ENCODE assay signal across 9 mouse cellular contexts in the genomic region with DNA sequence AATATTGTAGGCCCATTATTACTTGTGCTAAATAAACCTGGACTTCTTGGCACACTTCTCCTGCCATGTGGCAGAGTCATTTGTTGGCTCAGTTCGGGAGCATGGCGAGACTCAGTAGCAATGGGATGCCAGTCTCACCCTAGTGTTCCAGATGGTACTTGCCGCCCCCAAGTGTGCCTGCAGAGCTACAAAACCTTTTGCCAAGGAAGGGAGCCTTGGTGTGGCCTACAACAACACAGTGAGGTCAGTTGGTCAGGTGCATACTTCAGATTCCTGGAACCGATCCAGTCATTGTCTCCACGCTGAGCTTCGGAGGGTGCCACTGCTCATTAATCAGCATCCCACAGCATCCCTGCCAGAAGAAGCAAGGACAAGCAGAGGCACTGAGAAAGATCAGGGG. TPM values are rescaled to one million over a fixed set of nuclear protein-coding genes. Genes with fewer than 3 reads are reported as not detected.
DNase-seq lines count a peak whose midpoint lies in the region; ATAC-seq and TF ChIP-seq lines count a peak whose summit lies in the region.
"Had no signal": no experiment of that assay in that cellular context is flagged by ENCODE, and none has a peak within 500 bp of the region (broad histone marks: within the 10 kb centered on the region; RNA-seq: fewer than 3 reads in every experiment).

No protein-coding gene starts in this region.

- no peaks in the 10 kb centered on the region for H3K36me3 ChIP-seq in heart, embryonic 11.5 days (ENCODE audit: control insufficient read depth, insufficient read depth, low read length)
- no peaks in the 10 kb centered on the region for H3K36me3 ChIP-seq in heart, embryonic 16.5 days (ENCODE audit: control insufficient read depth, insufficient read depth)

- peak; percentile 63 to 87 for DNase-seq in heart, adult 18-20 months
- peak; percentile 100 for DNase-seq in cerebellum, adult 9-10 months
- peak; percentile 81 to 88 for DNase-seq in layer of hippocampus, adult 2 months (ENCODE audit: low spot score in 2 of 2)
- peak; percentile 49 for DNase-seq in lung, postnatal 14 days
- DNase-seq in testis, postnatal 10 days (ENCODE audit: low spot score), result no peak
- no peak for DNase-seq in MN1 (ENCODE audit: low spot score)

- no peak for ATAC-seq in heart, embryonic 11.5 days (replicated peaks; ENCODE audit: insufficient number of reproducible peaks, low FRiP score, low TSS enrichment)
- 0 out of 2 replicates have a peak, but pooled peaks have one; percentile 25 for ATAC-seq in heart, embryonic 16.5 days (replicated peaks; ENCODE audit: extremely low read depth, insufficient read depth, low FRiP score)

- H3K4me3 ChIP-seq in heart, embryonic 11.5 days (ENCODE audit: low read depth, low read length), result no peak overlapping the region
- no peak overlapping the region for H3K4me3 ChIP-seq in heart, embryonic 16.5 days (ENCODE audit: low read length)
- no peak overlapping the region for H3K4me3 ChIP-seq in layer of hippocampus, adult 2 months
- H3K4me3 ChIP-seq: myocyte had no signal

- H3K4me1 ChIP-seq in heart, embryonic 11.5 days (ENCODE audit: control insufficient read depth, insufficient read depth, low read length), result peaks cover 14% of the 10 kb centered on the region
- H3K4me1 ChIP-seq in heart, embryonic 16.5 days (ENCODE audit: control insufficient read depth, insufficient read depth, low read length), result peaks cover 20% of the 10 kb centered on the region

- no peak overlapping the region for H3K27ac ChIP-seq in heart, embryonic 11.5 days (ENCODE audit: low read depth, low read length)
- peak overlapping the region; percentile 46; the same call in 1 of the 2 replicates for H3K27ac ChIP-seq in heart, embryonic 16.5 days (ENCODE audit: low read length)
- peak overlapping the region; percentile 72 for H3K27ac ChIP-seq in layer of hippocampus, adult 2 months

- WGBS in heart, embryonic 11.5 days (ENCODE audit: insufficient replicate concordance), result 49% methylated on average over 6 of the region's 6 CpGs
- WGBS in heart, embryonic 16.5 days, result 38% methylated on average over 6 of the region's 6 CpGs

- no peak overlapping the region for H3K4me2 ChIP-seq in heart, embryonic 11.5 days
- no peak overlapping the region for H3K4me2 ChIP-seq in heart, embryonic 16.5 days (ENCODE audit: low read depth, low read length)

- no peaks in the 10 kb centered on the region for H3K27me3 ChIP-seq in heart, embryonic 11.5 days (ENCODE audit: control insufficient read depth, insufficient read depth, low read length)
- no peaks in the 10 kb centered on the region for H3K27me3 ChIP-seq in heart, embryonic 16.5 days (ENCODE audit: control insufficient read depth, insufficient read depth, low read length)

- H3K9me3 ChIP-seq in heart, embryonic 11.5 days (replicated peaks; ENCODE audit: control insufficient read depth, low read length), result no peaks in the 10 kb centered on the region
- H3K9me3 ChIP-seq in heart, embryonic 16.5 days (replicated peaks; ENCODE audit: control insufficient read depth, low read length), result no peaks in the 10 kb centered on the region

- no peak overlapping the region for H3K9ac ChIP-seq in heart, embryonic 11.5 days (ENCODE audit: low read depth, low read length)
- no peak overlapping the region for H3K9ac ChIP-seq in heart, embryonic 16.5 days (ENCODE audit: low read length)

- TF ChIP-seq CTCF in layer of hippocampus, adult 2 months (conservative IDR thresholded peaks at IDR 0.05), result no peak; the same call in 1 of the 2 replicates

RNA-seq across cellular contexts. Expression of gene Cfap161, which starts 14.4 kb away (rescaled TPM):
- total RNA-seq in heart, adult 18-20 months (2021), result not detected
- polyA plus RNA-seq in heart, embryonic 11.5 days (2014; fragmentation: Nextera tagmentation; extraction: Ambion mirVana), result 3.6 and 5.2 TPM in 2 replicates
- 1.8 and 2.8 TPM in 2 replicates for polyA plus RNA-seq in heart, embryonic 16.5 days (2015; fragmentation: Nextera tagmentation; extraction: Ambion mirVana)
- 1 to 10 TPM; 1.3 to 2.5 TPM for total RNA-seq in layer of hippocampus, adult 2 months (2021)

Comparison
In these comparisons a context has a peak if more than half of its experiments do, and no peak if none do; other contexts are left out.
1. DNase-seq: peak in heart, adult 18-20 months (2 of 2), cerebellum, adult 9-10 months (single experiment), layer of hippocampus, adult 2 months (2 of 2) and lung, postnatal 14 days (single experiment); none in testis, postnatal 10 days (single experiment) and MN1 (single experiment).